Mouse (Mus musculus) mesoderm, embryonic 11.5 days (tissue): ENCODE measurements at regions not wholly inside any gene's neighbourhood (a gene's known extent, or its start where the extent isn't known, plus 50 kb on each side); places are given as distances from the start of the nearest gene placed in this dataset.

Source experiments
- DNase-seq: peaks from one replicate; pipeline ENCODE4 v3.0.0-alpha.2; 2012; ENCODE audit warnings: low read depth, low spot score

GRCm38 (mm10) chr16:9339456-9339855 lies 509.6 kb downstream of the 1810013L24Rik start:
- no peak for DNase-seq

GRCm38 (mm10) chr16:9341245-9341644 lies 511.3 kb downstream of the 1810013L24Rik start:
- no peak for DNase-seq

GRCm38 (mm10) chr16:9353811-9354210 lies 523.9 kb downstream of the 1810013L24Rik start:
- no peak for DNase-seq

- DNase-seq = no peak
These were observed 524.6 kb downstream of the 1810013L24Rik start for GRCm38 (mm10) chr16:9354331-9355030.

DNA sequence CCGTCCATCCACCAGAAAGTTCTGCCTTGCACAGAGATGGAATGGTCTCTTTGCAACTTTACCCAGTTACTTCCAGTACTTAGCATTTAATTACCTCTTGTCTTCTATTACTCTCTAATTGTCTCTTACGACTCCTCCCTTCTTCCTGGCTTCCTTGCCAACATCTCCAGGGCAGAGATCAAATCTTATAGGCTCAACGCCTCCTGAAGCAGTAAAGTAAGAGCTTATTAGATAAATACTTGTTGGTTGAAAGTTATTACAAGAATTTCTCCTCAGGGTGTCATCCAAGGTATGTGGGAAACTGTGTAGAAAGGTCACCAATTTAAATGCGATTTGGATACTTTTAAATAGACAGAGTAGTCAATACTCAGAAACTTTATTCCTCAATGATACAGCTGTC lies 528.8 kb downstream of the 1810013L24Rik start:
- DNase-seq = no peak

GRCm38 (mm10) chr16:9359399-9360135 lies 529.7 kb downstream of the 1810013L24Rik start:
- no peak for DNase-seq

GRCm38 (mm10) chr16:9360741-9361255 lies 530.9 kb downstream of the 1810013L24Rik start:
- no peak for DNase-seq

DNA sequence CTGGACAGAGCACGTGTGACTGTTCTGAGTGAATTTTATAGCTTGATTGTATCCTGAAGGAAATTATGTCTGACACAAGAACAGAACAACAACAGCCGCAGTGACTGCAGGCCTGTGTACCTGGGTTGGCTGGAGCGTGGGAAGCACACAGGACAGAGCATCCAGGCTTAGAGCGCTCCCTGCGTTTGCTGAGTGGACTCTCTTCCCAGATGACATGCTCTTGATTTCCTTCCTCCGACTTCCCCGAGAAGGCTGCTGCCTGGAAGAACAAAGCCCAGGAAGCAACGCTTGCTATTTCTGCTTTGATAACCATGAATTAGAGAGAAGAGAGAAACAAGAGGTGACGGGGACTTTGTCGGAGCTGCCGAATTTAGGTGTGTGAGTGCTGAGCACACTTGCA lies 532.2 kb downstream of the 1810013L24Rik start:
- no peak for DNase-seq

GRCm38 (mm10) chr16:9364105-9364504 lies 534.2 kb downstream of the 1810013L24Rik start:
- no peak for DNase-seq

DNA sequence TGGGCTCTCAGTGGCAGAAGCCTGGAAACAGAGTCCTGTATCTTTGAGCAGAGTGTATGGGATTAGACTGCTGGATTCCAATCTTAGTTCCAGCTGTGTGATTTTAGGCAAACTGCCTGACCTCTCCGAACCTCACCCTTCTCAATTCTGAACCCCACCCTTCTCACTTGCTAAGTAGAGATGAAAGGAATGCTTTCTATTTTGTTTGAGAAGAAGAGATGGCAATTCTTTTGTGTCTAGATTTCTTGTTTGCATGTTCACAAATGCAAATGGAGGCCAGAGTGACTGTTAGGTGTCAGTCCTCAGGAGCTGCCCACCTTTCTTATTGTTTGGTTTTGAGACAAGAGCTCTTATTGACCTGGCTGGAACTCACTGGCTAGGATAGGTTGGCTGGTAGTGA lies 561.1 kb downstream of the 1810013L24Rik start:
- DNase-seq = no peak

- no peak for DNase-seq
These were observed 574.8 kb downstream of the 1810013L24Rik start for GRCm38 (mm10) chr16:9404736-9405135.

DNA sequence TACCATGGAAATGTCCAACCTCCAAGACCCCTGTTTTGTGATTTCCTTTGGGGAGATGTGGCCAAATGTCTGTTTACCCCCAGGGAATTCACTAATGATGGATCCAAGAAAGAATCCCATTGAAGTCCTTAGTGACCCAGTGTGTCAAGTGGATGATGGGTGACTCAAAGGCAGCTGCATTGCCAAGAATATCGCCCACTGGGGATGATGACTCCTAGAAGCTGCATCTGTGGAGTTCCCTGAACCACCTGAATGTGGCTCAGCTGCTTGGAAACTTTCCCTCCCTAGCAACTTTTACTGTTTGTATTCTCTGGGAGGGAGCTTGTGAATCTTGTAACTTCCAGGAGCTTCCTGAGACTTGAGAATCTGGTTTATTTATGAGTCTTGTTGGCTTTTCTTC lies 578.3 kb downstream of the 1810013L24Rik start:
- DNase-seq = no peak

GRCm38 (mm10) chr16:9430509-9430908 lies 564.9 kb downstream of the Grin2a start:
- DNase-seq = no peak

DNA sequence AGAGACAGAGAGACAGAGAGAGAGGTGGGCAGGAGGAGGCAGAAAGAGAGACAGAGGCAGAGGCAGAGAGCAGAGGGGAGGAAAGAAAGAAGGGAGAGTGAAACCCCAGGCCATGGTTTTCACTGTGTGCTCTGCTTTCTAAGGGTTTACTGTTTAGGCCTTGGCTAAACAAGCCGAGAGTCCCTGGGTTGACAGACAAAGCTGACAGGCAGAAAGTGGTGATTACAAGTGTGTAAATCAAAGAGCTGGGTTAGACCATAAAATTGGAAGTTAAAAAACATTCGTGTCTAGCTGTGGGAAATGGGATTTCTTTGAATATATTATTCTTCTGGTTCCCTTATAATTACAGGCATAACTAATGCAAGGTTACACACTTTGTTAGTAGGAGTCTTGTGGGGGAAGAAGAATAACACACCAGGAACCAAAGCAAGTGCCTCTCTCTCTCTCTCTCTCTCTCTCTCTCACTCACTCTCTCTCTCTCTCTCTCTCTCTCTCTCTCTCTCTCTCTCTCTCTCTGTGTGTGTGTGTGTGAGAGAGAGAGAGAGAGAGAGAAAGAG lies 556.0 kb downstream of the Grin2a start:
- DNase-seq = peak; percentile 26

- DNase-seq = no peak
These were observed 555.5 kb downstream of the Grin2a start for GRCm38 (mm10) chr16:9439891-9440290.

- no peak for DNase-seq
These were observed 543.3 kb downstream of the Grin2a start for GRCm38 (mm10) chr16:9452058-9452457.

DNA sequence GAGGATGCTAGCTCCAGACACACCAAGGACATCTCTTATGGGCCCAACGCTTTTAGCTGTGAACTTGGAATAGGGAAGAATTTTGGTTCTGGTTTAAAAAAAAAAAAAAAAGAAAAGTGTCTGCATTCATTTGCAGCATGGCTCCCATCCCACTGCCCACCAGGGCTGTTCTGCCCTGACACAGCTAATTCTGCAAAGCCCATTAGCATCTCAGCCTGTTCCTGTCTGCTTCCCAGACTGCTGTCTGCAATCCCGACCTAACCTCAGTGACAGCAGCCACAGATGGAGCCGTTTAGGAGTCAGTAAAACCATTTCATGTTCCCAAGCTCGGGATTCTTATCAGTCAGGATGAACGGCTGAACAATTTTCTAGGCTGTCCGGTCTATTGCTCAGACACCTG lies 537.8 kb downstream of the Grin2a start:
- DNase-seq = no peak

- DNase-seq = no peak
These were observed 532.9 kb downstream of the Grin2a start for GRCm38 (mm10) chr16:9462497-9462896.

DNA sequence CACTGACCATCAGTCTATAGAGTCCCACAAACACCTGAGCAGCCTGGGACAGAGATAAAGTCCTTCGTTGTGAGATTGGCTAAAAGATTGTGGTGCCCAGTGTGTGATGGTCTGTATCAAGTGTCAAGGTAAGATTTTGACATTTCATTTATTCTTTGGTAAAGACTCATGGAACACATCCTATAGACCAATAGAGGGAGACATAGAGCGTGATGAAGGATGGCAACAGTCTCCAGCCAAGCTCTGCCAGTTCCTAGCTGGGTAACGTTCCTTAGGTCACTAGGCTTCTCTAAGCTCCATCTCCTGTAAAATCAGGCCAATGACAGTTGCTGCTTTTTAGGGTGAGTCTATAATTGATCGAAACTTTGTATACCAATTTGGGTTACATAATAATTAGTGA lies 526.0 kb downstream of the Grin2a start:
- DNase-seq = peak; percentile 30

- DNase-seq = no peak
These were observed 510.1 kb downstream of the Grin2a start for GRCm38 (mm10) chr16:9485291-9485690.

DNA sequence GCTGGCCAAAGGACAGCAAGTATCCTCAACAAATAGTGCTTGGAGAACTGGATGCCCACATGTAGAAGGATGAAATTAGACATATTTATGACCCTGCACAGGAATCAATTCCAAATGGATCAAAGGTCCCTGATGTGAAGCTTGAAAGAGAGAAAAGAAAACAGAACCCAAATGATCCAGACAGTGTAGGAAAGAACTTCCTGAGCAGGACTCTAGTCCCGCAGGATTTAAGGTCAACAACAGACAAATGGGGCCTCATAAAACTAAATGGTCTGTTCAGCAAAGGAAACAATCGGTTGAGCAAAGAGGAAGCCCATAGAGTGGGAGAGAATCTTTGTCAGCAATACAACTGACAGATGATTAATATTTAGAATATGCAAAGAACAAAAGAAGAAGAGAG lies 497.1 kb downstream of the Grin2a start:
- peak; percentile 32 for DNase-seq

GRCm38 (mm10) chr16:9501713-9502112 lies 493.6 kb downstream of the Grin2a start:
- no peak for DNase-seq

GRCm38 (mm10) chr16:9509666-9510065 lies 485.7 kb downstream of the Grin2a start:
- DNase-seq = no peak
